Mouse (Mus musculus): ENCODE measurements around the gene Cnot8. TPM values are rescaled to one million over a fixed set of nuclear protein-coding genes. Genes with fewer than 3 reads are reported as not detected.
"Not testable (repeated sequence)": the region's sequence is repeated elsewhere in the genome, so short reads cannot be mapped to it uniquely, and the experiment has no call there.

The Cnot8 gene
- polyA plus RNA-seq, 1 experiment from 2014 or later = 79.8 TPM

GRCm38 (mm10) chr11:58095561-58095960, 8.4 kb upstream of the Cnot8 start:
- Histone ChIP-seq H3K9me3 (no peaks in the 10 kb centered on the region), H3K4me2 (no peak overlapping the region), H3K4me1 (peaks cover 10% of the 10 kb centered on the region), H3K4me3 (replicated peaks) (no peak overlapping the region), H3K27ac (no peak overlapping the region), H3K9ac (no peak overlapping the region), H3K27me3 (replicated peaks) (no peaks in the 10 kb centered on the region), H3K36me3 (no peaks in the 10 kb centered on the region)
- no peak for ATAC-seq (ENCODE audit: insufficient read depth, low FRiP score, low read depth)
- whole genome bisulfite sequencing = 96% methylated on average over 1 of the region's 1 CpGs

DNA sequence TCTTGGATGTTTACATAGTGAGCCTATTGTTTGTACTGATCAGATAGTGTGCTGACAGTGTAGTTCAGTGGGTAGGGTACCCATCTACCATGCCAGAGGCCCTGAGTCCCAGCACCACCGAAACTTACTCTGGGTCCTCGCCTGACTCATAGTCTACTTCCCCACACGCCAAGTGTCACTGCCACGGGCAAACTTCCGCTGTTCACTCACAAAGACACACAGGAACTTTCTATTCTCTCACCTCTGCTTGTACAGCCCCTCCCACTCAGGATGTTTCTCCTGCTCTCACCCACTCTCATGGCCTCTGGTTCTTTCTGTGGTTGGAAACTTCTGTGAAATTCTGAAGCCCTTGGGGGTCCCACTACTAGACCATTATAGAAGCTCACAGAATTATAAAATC, 7.8 kb upstream of the Cnot8 start:
- Histone ChIP-seq H3K9me3 (no peaks in the 10 kb centered on the region), H3K4me2 (no peak overlapping the region), H3K27me3 (replicated peaks) (no peaks in the 10 kb centered on the region), H3K4me1 (peaks cover 10% of the 10 kb centered on the region), H3K9ac (no peak overlapping the region), H3K4me3 (replicated peaks) (no peak overlapping the region), H3K27ac (no peak overlapping the region), H3K36me3 (no peaks in the 10 kb centered on the region)
- no peak for ATAC-seq (ENCODE audit: insufficient read depth, low FRiP score, low read depth)
- WGBS = 57% methylated on average over 5 of the region's 5 CpGs

DNA sequence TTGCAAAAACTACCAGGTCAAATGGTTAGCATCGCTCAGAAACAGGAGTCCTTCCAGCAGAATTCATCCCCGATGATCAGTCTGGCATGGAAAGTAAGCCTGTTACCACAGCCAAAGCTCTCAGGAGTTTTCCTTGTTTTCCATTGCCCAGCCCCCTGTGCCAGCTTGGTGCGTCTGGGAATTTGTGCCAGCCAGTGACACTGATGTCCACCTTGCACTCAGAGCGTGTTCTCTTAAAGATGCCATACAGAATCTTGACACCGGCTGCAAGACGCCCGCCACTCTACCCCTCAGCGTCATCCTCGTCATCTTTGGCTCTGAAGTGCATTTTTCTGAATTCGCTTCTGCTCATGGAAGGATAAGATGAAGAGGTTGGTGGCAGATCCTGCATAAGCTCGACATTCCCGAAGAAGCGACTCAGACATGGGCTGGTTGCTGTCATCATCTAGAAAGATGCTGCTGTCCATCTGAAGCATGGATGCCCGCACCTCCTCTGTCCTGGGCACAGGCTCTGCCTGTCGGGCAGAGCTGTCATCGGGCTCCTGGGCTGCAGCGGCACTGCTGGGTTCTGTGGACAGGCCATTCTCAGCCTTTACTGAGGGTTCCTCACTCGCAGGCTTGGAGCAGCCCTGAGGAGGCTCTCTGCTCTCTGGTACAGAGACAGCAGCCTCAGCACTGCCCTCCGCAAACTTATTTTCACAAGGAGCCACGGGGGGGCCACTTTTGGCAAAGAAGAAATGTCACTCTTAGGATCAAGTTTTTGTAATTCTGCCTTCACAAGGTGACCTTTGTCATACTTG, 6.9 kb upstream of the Cnot8 start:
- Histone ChIP-seq H3K27me3 (replicated peaks) (no peaks in the 10 kb centered on the region), H3K4me2 (peak overlapping the region; percentile 79), H3K36me3 (no peaks in the 10 kb centered on the region), H3K9ac (no peak overlapping the region), H3K4me1 (peaks cover 10% of the 10 kb centered on the region), H3K9me3 (no peaks in the 10 kb centered on the region), H3K4me3 (replicated peaks) (peak overlapping the region; percentile 41), H3K27ac (no peak overlapping the region)
- WGBS = 53% methylated on average over 20 of the region's 20 CpGs
- no peak for ATAC-seq (ENCODE audit: insufficient read depth, low FRiP score, low read depth)

DNA sequence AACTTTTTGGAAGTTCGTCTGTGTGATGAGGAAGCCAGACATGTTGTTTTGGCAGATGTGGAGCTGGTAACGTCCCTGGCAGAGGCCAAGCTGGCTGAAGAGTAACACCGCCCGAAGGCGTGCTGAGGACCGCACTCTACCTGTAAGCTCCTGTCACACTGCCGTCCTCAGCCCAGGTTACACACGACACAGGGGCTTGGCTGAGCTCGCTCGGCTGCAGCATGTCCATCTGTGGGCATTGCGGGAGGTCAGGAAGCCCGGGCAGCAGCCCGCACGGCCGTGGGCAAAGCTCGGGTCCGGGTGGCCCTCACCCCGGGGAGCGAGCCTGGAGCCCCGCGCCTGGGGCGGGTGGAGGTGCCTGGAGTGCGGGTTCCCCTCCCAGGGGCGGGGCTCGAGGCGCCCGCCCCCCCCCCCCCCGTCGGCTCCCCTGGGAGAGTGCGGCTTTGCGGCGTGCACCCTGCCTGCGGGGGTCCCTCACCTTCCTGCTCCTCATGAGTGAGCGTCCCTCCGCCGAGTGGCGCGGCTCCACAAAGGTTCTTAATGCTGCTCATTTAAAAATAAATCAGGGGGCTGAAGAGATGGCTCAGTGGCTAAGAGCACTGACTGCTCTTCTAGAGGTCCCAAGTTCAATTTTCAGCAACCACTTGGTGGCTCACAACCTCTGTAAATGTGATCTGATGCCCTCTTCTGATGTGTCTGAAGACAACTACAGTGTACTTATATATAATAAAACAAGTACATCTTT, 6.2 kb upstream of the Cnot8 start:
- Histone ChIP-seq H3K36me3 (no peaks in the 10 kb centered on the region), H3K9ac (no peak overlapping the region), H3K4me3 (replicated peaks) (peak overlapping the region; percentile 41), H3K4me2 (peak overlapping the region; percentile 79), H3K4me1 (peaks cover 7% of the 10 kb centered on the region), H3K27me3 (replicated peaks) (no peaks in the 10 kb centered on the region), H3K27ac (no peak overlapping the region), H3K9me3 (no peaks in the 10 kb centered on the region)
- 2% methylated on average over 30 of the region's 38 CpGs for WGBS
- ATAC-seq (ENCODE audit: insufficient read depth, low FRiP score, low read depth) = no peak; the same call in 1 of the 2 replicates

- not testable (repeated sequence) for ATAC-seq (ENCODE audit: insufficient read depth, low FRiP score, low read depth); H3K27me3 ChIP-seq (replicated peaks); H3K9ac ChIP-seq; H3K36me3 ChIP-seq; H3K9me3 ChIP-seq; H3K4me1 ChIP-seq; H3K27ac ChIP-seq
- WGBS = 68% methylated on average over 5 of the region's 5 CpGs
- H3K4me2 ChIP-seq = peak overlapping the region; percentile 79
- peak overlapping the region; percentile 41; the same call in 1 of the 2 replicates for H3K4me3 ChIP-seq (replicated peaks)
Observed at GRCm38 (mm10) chr11:58098366-58098720, 5.6 kb upstream of the Cnot8 start.

DNA sequence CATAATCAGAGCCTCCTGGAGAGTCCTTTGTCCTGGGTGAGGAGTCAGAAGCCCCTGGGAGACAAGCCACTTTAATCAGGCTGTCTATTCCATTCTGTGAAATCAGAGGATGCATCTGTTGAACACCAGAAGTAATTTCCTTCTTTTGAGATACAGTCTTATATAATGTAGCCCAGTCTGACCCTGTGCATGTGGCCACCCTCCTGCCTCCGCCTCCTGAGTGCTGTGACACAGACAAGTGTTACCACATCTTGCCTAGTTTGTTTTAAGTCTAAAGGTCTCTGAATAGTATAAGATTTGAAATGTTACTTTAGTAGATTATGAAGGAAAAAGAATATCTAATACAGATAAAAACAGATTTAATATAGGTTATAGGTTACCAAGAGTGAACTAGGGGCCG, 3.9 kb upstream of the Cnot8 start:
- Histone ChIP-seq H3K36me3 (no peaks in the 10 kb centered on the region), H3K9me3 (no peaks in the 10 kb centered on the region), H3K4me2 (no peak overlapping the region), H3K4me1 (peaks cover 12% of the 10 kb centered on the region), H3K27me3 (replicated peaks) (no peaks in the 10 kb centered on the region), H3K4me3 (replicated peaks) (no peak overlapping the region), H3K27ac (no peak overlapping the region), H3K9ac (no peak overlapping the region)
- 93% methylated on average over 2 of the region's 2 CpGs for WGBS
- ATAC-seq (ENCODE audit: insufficient read depth, low FRiP score, low read depth) = no peak

GRCm38 (mm10) chr11:58101194-58101720, 2.7 kb upstream of the Cnot8 start:
- Histone ChIP-seq H3K36me3 (no peaks in the 10 kb centered on the region), H3K4me2 (no peak overlapping the region), H3K27me3 (replicated peaks) (no peaks in the 10 kb centered on the region), H3K4me3 (replicated peaks) (no peak overlapping the region), H3K4me1 (peaks cover 17% of the 10 kb centered on the region), H3K9me3 (no peaks in the 10 kb centered on the region), H3K9ac (no peak overlapping the region), H3K27ac (no peak overlapping the region)
- ATAC-seq (ENCODE audit: insufficient read depth, low FRiP score, low read depth) = no peak
- 76% methylated on average over 4 of the region's 4 CpGs for WGBS

DNA sequence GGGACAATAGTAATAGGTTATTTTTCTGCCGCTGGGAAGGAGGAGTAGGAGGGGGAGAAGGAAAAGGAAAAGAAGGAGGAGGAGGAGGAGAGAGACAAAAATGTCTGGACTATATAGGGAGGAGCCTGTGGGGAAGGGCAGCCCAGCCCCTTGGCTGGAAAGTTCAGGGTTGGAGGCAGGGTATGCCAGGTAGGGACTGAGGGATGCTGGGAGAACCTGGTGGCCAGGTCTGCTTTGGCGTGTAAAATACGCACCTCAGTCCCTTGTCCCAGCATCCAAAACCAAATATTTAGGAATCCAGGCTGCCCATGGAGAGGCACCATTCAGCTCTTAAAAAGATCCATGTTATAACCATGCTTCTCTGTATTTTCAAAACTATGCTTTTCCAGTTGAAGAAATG, 1.8 kb upstream of the Cnot8 start:
- Histone ChIP-seq H3K27ac (0 out of 2 replicates have a peak overlapping the region, but pooled peaks have one; percentile 31), H3K4me1 (peaks cover 17% of the 10 kb centered on the region)
- WGBS = 61% methylated on average over 3 of the region's 3 CpGs

GRCm38 (mm10) chr11:58102581-58103343, 1.2 kb upstream of the Cnot8 start:
- no peaks in the 10 kb centered on the region for H3K36me3 ChIP-seq
- WGBS = 84% methylated on average over 9 of the region's 9 CpGs
- ATAC-seq (ENCODE audit: insufficient read depth, low FRiP score, low read depth) = no peak
- no peak overlapping the region for H3K4me3 ChIP-seq (replicated peaks)
- peak overlapping the region; percentile 59 for H3K4me2 ChIP-seq
- peak overlapping the region; percentile 87 for H3K27ac ChIP-seq
- H3K9me3 ChIP-seq = no peaks in the 10 kb centered on the region
- H3K27me3 ChIP-seq (replicated peaks) = no peaks in the 10 kb centered on the region
- H3K4me1 ChIP-seq = peaks cover 12% of the 10 kb centered on the region
- no peak overlapping the region for H3K9ac ChIP-seq

More for the DNA sequence above, 1.8 kb upstream of the Cnot8 start:
- Histone ChIP-seq H3K9me3 (no peaks in the 10 kb centered on the region), H3K36me3 (no peaks in the 10 kb centered on the region), H3K4me2 (no peak overlapping the region), H3K9ac (no peak overlapping the region), H3K4me3 (replicated peaks) (no peak overlapping the region), H3K27me3 (replicated peaks) (no peaks in the 10 kb centered on the region)
- ATAC-seq (ENCODE audit: insufficient read depth, low FRiP score, low read depth) = no peak

GRCm38 (mm10) chr11:58103344-58103653, 654 bp upstream of the Cnot8 start:
- WGBS = 58% methylated on average over 13 of the region's 13 CpGs
- Histone ChIP-seq H3K36me3 (no peaks in the 10 kb centered on the region), H3K4me1 (peaks cover 12% of the 10 kb centered on the region), H3K27me3 (replicated peaks) (no peaks in the 10 kb centered on the region), H3K27ac (peak overlapping the region; percentile 87), H3K4me2 (peak overlapping the region; percentile 59), H3K9me3 (no peaks in the 10 kb centered on the region), H3K9ac (peak overlapping the region; percentile 46), H3K4me3 (replicated peaks) (peak overlapping the region; percentile 84)
- ATAC-seq (ENCODE audit: insufficient read depth, low FRiP score, low read depth) = peak; percentile 12

DNA sequence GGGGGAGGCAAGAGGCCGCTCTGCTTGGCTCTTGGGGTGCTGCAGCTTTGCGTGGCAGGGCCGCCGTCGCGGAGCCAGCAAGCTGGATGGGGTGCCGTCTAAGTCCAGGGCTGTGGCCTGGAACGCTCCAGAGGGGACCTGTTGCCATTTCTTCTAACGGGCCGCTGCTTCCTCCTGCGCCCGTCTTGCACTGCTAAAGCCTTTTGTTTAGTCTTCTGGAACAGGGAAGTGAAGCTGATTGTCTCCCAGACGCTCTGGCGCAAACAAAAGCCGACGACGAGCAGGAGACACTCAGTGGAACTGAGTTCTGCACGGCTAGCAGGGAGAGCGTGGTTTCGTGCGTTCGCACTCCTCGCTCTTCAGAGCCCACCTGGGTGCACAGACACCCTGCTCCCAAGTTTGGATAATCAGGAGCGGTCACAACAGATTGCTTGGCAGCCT, 418 bp downstream of the Cnot8 start:
- peak overlapping the region; percentile 56 for H3K4me2 ChIP-seq
- ATAC-seq (ENCODE audit: insufficient read depth, low FRiP score, low read depth) = peak; percentile 14; the same call in 1 of the 2 replicates
- WGBS = under 1% methylated on average over 24 of the region's 24 CpGs

More for the DNA sequence above, 418 bp downstream of the Cnot8 start:
- peaks cover 12% of the 10 kb centered on the region for H3K4me1 ChIP-seq
- H3K27me3 ChIP-seq (replicated peaks) = no peaks in the 10 kb centered on the region
- peak overlapping the region; percentile 87 for H3K9ac ChIP-seq
- peak overlapping the region; percentile 84 for H3K4me3 ChIP-seq (replicated peaks)
- H3K27ac ChIP-seq = peak overlapping the region; percentile 94
- no peaks in the 10 kb centered on the region for H3K36me3 ChIP-seq
- no peaks in the 10 kb centered on the region for H3K9me3 ChIP-seq

Measured in stomach, embryonic 15.5 days (tissue).